Mouse (Mus musculus) bone marrow macrophage, adult 2 months (primary cell): ENCODE data around the gene Stard7.

Experiments
- CTCF ChIP-seq: IDR thresholded peaks from 2 replicates; pipeline ENCODE4 v1.5.1; 2012; ENCODE audit warnings: low read depth, mild to moderate bottlenecking, low read length, moderate library complexity
- POLR2A ChIP-seq: IDR thresholded peaks from 2 replicates; pipeline ENCODE4 v1.6.1; 2012; ENCODE audit warnings: mild to moderate bottlenecking, low read depth, low read length, borderline replicate concordance

DNA sequence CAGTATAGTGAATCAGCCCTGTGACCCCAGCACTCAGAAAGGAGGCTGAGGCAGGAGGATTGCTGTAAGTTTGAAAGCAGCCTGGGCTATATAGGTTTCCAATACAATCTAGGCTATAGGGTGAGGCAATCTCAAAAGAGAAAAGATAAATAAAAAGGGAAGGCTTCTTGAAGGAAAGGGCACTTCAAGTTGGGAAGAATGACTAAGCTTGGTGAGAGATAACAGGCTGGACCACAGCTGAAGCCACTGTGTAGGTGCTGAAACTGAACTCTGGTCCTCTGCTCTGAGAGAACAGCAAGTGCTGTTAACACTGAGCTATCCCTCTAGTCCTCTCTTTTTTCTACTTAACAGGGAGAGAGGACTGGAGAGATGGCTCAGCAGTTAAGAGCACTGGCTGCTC is 7.5 kb upstream of the Stard7 start:
- no peak for TF ChIP-seq CTCF
- TF ChIP-seq POLR2A = no peak
